Mouse (Mus musculus) hindbrain, embryonic 11.5 days (tissue): ENCODE data around the gene 4930579F01Rik. TPM values are rescaled to one million over a fixed set of nuclear protein-coding genes. Genes with fewer than 3 reads are reported as not detected.
"Not testable (repeated sequence)": the region's sequence is repeated elsewhere in the genome, so short reads cannot be mapped to it uniquely, and the experiment has no call there.

Experiments used
- ATAC-seq: fragments of 200-750 bp; cut with Nextera tagmentation; 2 replicates; pipeline ENCODE4 v1.8.0; 2017; ENCODE audit warnings: mild to moderate bottlenecking, moderate TSS enrichment, moderate library complexity; ENCODE audit not compliant: low FRiP score
- DNase-seq: peaks from one replicate; pipeline ENCODE4 v3.0.0-alpha.2; 2015; ENCODE audit warnings: low spot score
- H3K27ac ChIP-seq: fragments of 300-500 bp; sonication (generic); 2 replicates; pipeline ENCODE4 v1.5.1; 2014; ENCODE audit warnings: mild to moderate bottlenecking, low read depth, low read length
- H3K27me3 ChIP-seq: fragments of 300-500 bp; sonication (generic); 2 replicates; pipeline ENCODE4 v1.6.1; 2014; ENCODE audit warnings: mild to moderate bottlenecking, low read length, moderate library complexity, mixed read lengths; ENCODE audit not compliant: control insufficient read depth, insufficient read depth
- H3K36me3 ChIP-seq: fragments of 300-500 bp; sonication (generic); 2 replicates; pipeline ENCODE4 v1.6.1; 2014; ENCODE audit warnings: mild to moderate bottlenecking, low read length, moderate library complexity, mixed read lengths; ENCODE audit not compliant: control insufficient read depth, insufficient read depth
- H3K4me1 ChIP-seq: fragments of 300-500 bp; sonication (generic); replicated peaks from 2 replicates; pipeline ENCODE4 v1.6.1; 2014; ENCODE audit warnings: low read length, mixed read lengths; ENCODE audit not compliant: control insufficient read depth, insufficient read depth
- H3K4me2 ChIP-seq: fragments of 300-500 bp; sonication (generic); replicated peaks from 2 replicates; pipeline ENCODE4 v1.6.1; 2014; ENCODE audit warnings: mild to moderate bottlenecking, low read depth, low read length
- H3K4me3 ChIP-seq: fragments of 300-500 bp; sonication (generic); 2 replicates; pipeline ENCODE4 v1.5.1; 2014; ENCODE audit warnings: low read depth, low read length
- H3K9ac ChIP-seq: fragments of 300-500 bp; sonication (generic); 2 replicates; pipeline ENCODE4 v1.6.1; 2014; ENCODE audit warnings: low read depth, low read length
- H3K9me3 ChIP-seq: fragments of 300-500 bp; sonication (generic); 2 replicates; pipeline ENCODE4 v1.6.1; 2016; ENCODE audit warnings: low read length; ENCODE audit not compliant: control insufficient read depth
- WGBS: fragments of 180-500 bp; shearing (Covaris S2); extraction: QIAGEN DNeasy Blood & Tissue Kit; methylation state at CpG from one replicate; pipeline ENCODE4 v1.1.7; 2014; 5-methylcytosine and 5-hydroxymethylcytosine counted together
- polyA plus RNA-seq: library from polyadenylated mRNA; unstranded; fragments of >200 nt; fragmentation: Nextera tagmentation; extraction: Ambion mirVana; gene quantifications from 2 replicates; pipeline ENCODE4 v1.2.1, GENCODE M21; 2014

4930579F01Rik gene
- polyA plus RNA-seq, 1 experiment from 2014 or later, result not detected

GRCm38 (mm10) chr3:138144642-138145171 lies 48.9 kb downstream of the 4930579F01Rik start, which contains the start of gene Mttp:
TSS of gene Mttp (minus strand) at chr3:138144968.
- DNase-seq (peak; percentile 87), ATAC-seq (peak; percentile 18; the same call in 1 of the 2 replicates)
- H3K9me3 ChIP-seq, result no peaks in the 10 kb centered on the region
- H3K36me3 ChIP-seq, result no peaks in the 10 kb centered on the region
- H3K9ac ChIP-seq, result peak within 1 kb of the TSS; percentile 81
- no peaks in the 10 kb centered on the region for H3K27me3 ChIP-seq
- peak within 1 kb of the TSS; percentile 73 for H3K4me2 ChIP-seq
- H3K4me1 ChIP-seq, result no peaks in the 10 kb centered on the region
- H3K27ac ChIP-seq, result peak within 1 kb of the TSS; percentile 99
- H3K4me3 ChIP-seq, result peak within 1 kb of the TSS; percentile 60
- 6% methylated on average over 8 of the region's 8 CpGs for whole genome bisulfite sequencing

- Histone ChIP-seq H3K4me1 (no peaks in the 10 kb centered on the region), H3K4me3 (peak overlapping the region; percentile 60), H3K4me2 (peak overlapping the region; percentile 73), H3K9me3 (no peaks in the 10 kb centered on the region), H3K36me3 (no peaks in the 10 kb centered on the region), H3K27ac (peak overlapping the region; percentile 99), H3K27me3 (no peaks in the 10 kb centered on the region), H3K9ac (peak overlapping the region; percentile 81)
- 1% methylated on average over 18 of the region's 18 CpGs for WGBS
- DNase-seq, result peak; percentile 46
- ATAC-seq, result no peak; the same call in 1 of the 2 replicates
Observed at GRCm38 (mm10) chr3:138144060-138144641, 49.5 kb downstream of the 4930579F01Rik start.

GRCm38 (mm10) chr3:138143315-138144059 lies 50.1 kb downstream of the 4930579F01Rik start, which contains the start of gene Trmt10a:
TSS of gene Trmt10a (plus strand) at chr3:138143448.
- peak within 1 kb of the TSS; percentile 73 for H3K4me2 ChIP-seq
- peak; percentile 99 for DNase-seq
- H3K27ac ChIP-seq, result peak within 1 kb of the TSS; percentile 99
- H3K36me3 ChIP-seq, result no peaks in the 10 kb centered on the region
- H3K9ac ChIP-seq, result peak within 1 kb of the TSS; percentile 81
- H3K4me3 ChIP-seq, result peak within 1 kb of the TSS; percentile 60
- H3K4me1 ChIP-seq, result no peaks in the 10 kb centered on the region
- H3K9me3 ChIP-seq, result no peaks in the 10 kb centered on the region
- no peaks in the 10 kb centered on the region for H3K27me3 ChIP-seq
- WGBS, result under 1% methylated on average over 63 of the region's 70 CpGs
- ATAC-seq, result peak; percentile 99

- DNase-seq, result no peak
- Histone ChIP-seq H3K36me3 (no peaks in the 10 kb centered on the region), H3K9me3 (no peaks in the 10 kb centered on the region), H3K27me3 (no peaks in the 10 kb centered on the region), H3K4me1 (no peaks in the 10 kb centered on the region), H3K9ac (peak overlapping the region; percentile 71), H3K4me3 (peak overlapping the region; percentile 60), H3K4me2 (peak overlapping the region; percentile 18; the same call in 1 of the 2 replicates), H3K27ac (peak overlapping the region; percentile 99)
- WGBS, result 8% methylated on average over 12 of the region's 12 CpGs
- ATAC-seq, result no peak
Observed at GRCm38 (mm10) chr3:138142733-138143314, 50.8 kb downstream of the 4930579F01Rik start.

GRCm38 (mm10) chr3:138142052-138142732 lies 51.4 kb downstream of the 4930579F01Rik start:
- Histone ChIP-seq H3K27me3 (no peaks in the 10 kb centered on the region), H3K27ac (no peak overlapping the region; the same call in 1 of the 2 replicates), H3K4me3 (no peak overlapping the region), H3K4me2 (peak overlapping the region; percentile 22; the same call in 1 of the 2 replicates), H3K9me3 (no peaks in the 10 kb centered on the region), H3K9ac (no peak overlapping the region), H3K4me1 (no peaks in the 10 kb centered on the region), H3K36me3 (no peaks in the 10 kb centered on the region)
- peak; percentile 25 for DNase-seq
- no peak for ATAC-seq
- 74% methylated on average over 4 of the region's 4 CpGs for WGBS

- ATAC-seq (no peak), DNase-seq (no peak)
- Histone ChIP-seq H3K4me2 (no peak overlapping the region), H3K4me3 (no peak overlapping the region), H3K4me1 (no peaks in the 10 kb centered on the region), H3K9ac (no peak overlapping the region), H3K27me3 (no peaks in the 10 kb centered on the region), H3K27ac (no peak overlapping the region), H3K36me3 (no peaks in the 10 kb centered on the region), H3K9me3 (no peaks in the 10 kb centered on the region)
- 92% methylated on average over 6 of the region's 6 CpGs for WGBS
Observed at GRCm38 (mm10) chr3:138139663-138140062, 54.0 kb downstream of the 4930579F01Rik start.

GRCm38 (mm10) chr3:138138146-138138545 lies 55.5 kb downstream of the 4930579F01Rik start:
- not testable (repeated sequence) for DNase-seq, H3K36me3 ChIP-seq
- WGBS, result 93% methylated on average over 13 of the region's 13 CpGs

GRCm38 (mm10) chr3:138134528-138134927 lies 59.1 kb downstream of the 4930579F01Rik start:
- ATAC-seq (no peak), DNase-seq (no peak)
- 100% methylated on average over 1 of the region's 1 CpGs for WGBS

More at GRCm38 (mm10) chr3:138138146-138138545, 55.5 kb downstream of the 4930579F01Rik start:
- not testable (repeated sequence) for H3K27ac ChIP-seq, H3K27me3 ChIP-seq, H3K4me2 ChIP-seq, H3K4me1 ChIP-seq, H3K4me3 ChIP-seq, H3K9ac ChIP-seq, H3K9me3 ChIP-seq
- ATAC-seq, result peak; percentile 59; the same call in 1 of the 2 replicates

More at GRCm38 (mm10) chr3:138134528-138134927, 59.1 kb downstream of the 4930579F01Rik start:
- no peaks in the 10 kb centered on the region for H3K4me1 ChIP-seq
- H3K27me3 ChIP-seq, result no peaks in the 10 kb centered on the region
- no peaks in the 10 kb centered on the region for H3K9me3 ChIP-seq
- H3K9ac ChIP-seq, result no peak overlapping the region
- no peak overlapping the region for H3K4me3 ChIP-seq
- H3K27ac ChIP-seq, result no peak overlapping the region
- H3K36me3 ChIP-seq, result no peaks in the 10 kb centered on the region
- H3K4me2 ChIP-seq, result no peak overlapping the region
